Mouse (Mus musculus): Measurements from ENCODE around the gene Ccl2.

Gene Ccl2

DNA sequence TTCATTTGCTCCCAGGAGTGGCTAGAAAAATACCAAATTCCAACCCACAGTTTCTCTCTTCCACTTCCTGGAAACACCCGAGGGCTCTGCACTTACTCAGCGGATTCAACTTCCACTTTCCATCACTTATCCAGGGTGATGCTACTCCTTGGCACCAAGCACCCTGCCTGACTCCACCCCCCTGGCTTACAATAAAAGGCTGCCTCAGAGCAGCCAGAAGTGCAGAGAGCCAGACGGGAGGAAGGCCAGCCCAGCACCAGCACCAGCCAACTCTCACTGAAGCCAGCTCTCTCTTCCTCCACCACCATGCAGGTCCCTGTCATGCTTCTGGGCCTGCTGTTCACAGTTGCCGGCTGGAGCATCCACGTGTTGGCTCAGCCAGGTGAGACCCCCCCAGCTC lies at the start of gene Ccl2:
Gene Ccl2, plus strand, starts transcription at position 216 of the 400 bp plus-strand sequence.
- no peak for DNase-seq (ENCODE audit: low read depth, low spot score)

DNA sequence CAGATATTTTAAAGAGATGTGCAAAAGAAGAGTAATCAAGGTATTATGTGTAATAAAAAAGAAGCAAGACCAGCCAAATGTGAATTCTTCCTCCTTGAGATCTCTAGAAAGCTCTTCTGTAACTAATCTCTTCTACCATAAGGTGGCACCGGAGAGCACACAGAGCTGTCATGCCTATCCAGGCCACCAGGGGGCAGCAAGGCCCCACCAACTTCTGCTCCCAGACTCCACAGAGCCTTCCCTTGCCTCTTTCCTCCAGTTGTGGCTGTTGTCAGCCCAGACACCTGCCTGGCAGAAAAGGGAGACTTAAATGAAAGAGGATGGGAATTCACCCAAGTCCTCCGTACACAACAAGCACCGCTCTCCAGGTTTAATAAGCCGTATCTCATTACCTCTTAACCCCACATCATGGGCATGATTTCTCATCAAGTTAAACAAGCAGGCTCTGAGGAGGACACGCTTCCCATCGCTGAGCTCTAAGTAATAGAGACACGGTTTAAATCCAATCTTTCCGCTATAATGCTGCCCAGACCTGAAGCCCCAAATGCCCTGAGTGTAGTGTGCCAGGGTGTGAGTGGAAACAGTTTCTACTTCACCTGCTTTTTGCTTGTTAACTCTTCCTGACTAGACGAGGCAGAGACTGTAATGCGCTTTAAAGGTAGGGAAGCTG lies 39.1 kb upstream of the Ccl2 start:
- DNase-seq (ENCODE audit: low read depth, low spot score) = peak; percentile 68

DNA sequence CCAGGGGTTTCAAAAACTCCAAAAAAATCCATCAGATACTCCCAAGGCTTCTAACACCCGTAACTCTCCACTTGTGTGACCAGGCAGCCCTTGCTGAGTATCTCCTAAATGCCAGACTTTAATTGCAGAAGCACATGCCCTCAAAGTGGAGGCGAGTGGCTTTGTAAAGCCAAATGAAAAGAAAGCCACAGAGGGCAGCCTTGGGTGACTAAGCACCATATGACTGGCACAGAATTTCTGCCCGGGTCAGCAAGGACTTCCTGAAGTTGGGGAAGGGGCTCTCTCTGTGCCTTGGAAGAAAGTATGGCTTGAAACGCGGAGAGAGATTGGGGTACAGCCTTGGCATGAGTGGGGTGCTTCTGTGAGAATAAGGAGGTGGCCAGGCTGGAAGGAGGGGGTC lies 38.3 kb upstream of the Ccl2 start:
- no peak for DNase-seq (ENCODE audit: low read depth, low spot score)

DNA sequence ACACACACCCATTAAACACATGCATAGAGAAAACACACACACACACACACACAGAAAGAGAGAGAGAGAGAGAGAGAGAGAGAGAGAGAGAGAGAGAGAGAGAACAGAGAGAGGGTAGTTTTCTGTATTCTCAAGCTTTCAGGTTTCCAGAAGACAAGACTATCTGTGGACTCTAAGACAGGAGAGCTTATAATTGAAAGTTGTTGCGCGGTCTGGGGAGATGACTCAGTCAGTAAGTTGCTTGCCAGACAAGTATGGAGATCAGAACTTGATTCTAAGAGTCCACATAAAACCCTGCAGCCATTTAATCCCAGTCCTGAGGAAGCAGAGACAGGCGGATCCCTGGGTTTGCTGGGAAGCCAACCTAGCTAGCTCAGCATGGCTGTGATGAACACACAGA lies 36.7 kb upstream of the Ccl2 start:
- no peak for DNase-seq (ENCODE audit: low read depth, low spot score)

DNA sequence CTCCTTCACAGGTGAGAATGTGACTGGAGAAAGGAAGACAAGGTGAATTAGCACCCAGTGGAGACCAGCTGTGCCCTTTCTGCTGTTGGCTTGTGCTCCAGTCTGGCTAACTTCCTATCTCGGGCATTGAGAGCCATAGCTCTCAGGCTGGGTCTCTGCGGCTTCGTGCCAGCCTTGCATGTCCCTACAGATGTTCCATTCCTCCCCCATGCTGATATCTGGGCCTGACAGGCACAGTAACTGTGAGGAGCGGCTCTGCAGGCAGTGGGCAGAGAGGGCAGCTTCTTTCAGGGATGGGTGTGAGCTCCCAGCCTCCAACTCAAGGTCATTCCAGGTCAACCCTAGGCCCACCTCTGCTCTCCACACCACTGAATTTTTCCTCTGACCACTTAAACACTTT lies 35.9 kb upstream of the Ccl2 start:
- DNase-seq (ENCODE audit: low read depth, low spot score) = no peak

DNA sequence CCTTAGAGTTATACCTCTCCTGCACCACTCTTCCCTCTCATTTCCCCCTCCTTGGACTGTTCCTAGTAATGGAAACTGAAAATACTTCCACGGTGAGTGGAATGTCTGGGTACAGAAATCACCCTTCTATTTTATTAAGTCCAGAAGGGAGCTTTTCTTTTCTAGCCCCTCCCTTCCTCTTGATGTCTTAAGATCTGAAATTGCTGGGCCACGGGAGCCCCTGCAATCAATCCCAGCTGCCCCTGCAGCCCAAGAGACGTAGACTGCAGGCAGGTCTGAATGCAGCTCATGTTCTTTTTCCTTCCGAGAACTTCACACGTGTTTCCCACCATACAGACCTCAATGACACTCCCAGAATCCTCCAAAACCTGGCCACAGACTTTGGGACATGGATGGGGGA lies 34.8 kb upstream of the Ccl2 start:
- DNase-seq (ENCODE audit: low read depth, low spot score) = no peak

DNA sequence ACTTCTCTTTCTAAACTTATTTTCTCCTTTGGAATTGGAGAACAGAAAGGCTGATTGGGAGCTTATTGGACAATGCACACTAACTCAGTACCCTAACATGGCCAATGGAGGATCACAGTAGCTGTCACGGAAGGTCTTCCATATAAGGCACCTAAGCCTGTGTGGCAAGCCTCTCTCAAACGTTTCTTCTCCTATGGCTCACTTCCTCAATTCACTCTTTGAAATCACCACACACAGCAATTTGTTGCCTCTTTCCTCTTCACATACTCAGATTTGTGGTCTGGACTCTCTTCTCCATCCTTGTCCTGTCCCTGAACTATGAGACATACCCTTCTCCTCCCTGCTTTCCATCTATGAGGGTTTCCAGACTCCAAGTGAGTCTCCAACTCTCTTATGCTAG lies 30.6 kb upstream of the Ccl2 start:
- no peak for DNase-seq (ENCODE audit: low read depth, low spot score)

DNA sequence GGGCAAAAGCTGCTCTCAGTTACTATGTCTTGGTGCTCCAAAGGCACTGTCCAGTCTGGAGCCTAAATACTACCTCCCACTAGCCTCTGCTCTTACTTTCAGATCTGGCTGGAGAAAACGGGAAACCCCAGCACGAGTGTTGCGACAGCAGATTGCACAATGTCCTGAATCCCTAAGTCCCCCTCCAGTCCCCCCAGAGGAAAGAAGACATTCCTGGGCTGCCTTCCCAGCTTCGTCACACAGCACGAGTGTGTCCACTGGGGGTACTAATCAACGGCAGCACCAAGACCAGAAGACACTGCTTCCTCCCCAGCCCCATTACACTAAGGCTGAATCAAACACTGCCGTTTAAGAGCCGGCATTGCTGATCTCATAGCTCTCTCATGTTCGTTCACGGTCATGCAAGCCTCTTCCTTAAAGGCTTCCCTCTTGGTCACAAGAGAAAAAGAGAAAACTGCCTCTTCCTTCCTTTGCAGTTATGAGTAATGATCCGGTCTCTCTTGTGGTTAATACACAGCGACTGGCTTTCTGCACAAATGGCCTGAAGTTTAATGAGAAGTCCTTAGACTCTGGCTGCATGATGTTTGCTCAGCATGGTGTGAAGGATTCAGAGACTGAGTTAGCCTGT lies 28.5 kb upstream of the Ccl2 start:
- no peak for DNase-seq (ENCODE audit: low read depth, low spot score)

DNA sequence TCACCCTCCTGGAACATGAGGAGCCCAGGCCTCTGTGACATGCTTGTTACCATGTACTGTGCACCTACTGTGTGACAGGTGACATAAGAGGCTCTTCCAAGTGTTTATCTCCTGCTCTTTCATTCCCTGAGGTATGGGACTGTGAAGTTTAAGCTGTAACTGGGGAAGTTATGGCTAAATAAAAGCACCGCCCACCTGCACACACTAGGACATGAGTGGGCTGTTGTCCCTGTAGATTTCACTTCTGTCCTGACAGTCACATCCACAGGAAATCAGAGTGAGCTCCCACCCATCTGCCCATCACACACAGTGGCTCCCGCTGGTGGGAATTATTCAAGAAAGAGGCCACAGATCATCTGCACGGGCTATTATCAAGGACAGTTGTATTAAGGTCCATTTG lies 25.3 kb upstream of the Ccl2 start:
- no peak for DNase-seq (ENCODE audit: low read depth, low spot score)

DNA sequence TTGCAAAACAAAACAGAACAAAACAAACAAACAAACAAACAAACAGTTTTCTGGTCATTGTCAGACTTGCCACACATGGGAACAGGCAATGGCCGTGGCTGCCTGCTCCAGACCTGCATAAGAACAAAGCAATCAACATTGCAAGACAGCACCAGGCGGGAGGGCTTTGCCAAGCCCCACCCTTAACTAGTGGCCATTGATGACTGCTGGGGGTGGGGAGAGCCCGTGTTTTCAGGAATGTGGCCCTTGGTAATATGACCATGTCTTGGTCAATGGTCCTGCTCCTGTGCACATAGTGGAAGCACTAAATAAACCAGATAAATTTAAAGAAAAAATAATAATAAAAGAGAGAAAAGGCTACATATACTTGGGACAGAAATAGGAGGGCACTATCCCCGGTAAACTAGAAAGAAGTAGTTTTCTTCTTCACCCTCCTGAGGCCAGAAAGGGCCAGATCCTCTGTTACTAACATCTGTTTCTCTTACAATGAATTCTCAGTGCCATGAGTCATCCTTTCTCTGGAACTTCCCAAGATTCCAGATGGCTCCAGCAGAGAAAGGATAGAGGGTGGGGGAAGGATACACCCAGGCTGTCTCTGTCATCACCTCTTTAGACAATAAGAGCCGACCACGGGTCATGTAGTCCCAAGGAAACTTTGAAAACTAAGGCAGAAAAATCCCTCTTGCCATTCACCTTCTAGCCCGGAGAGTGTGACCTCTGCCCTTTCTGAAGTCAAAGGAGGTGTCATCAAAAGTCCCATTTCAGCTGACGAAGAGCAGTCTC lies 23.8 kb upstream of the Ccl2 start:
- DNase-seq (ENCODE audit: low read depth, low spot score) = no peak

DNA sequence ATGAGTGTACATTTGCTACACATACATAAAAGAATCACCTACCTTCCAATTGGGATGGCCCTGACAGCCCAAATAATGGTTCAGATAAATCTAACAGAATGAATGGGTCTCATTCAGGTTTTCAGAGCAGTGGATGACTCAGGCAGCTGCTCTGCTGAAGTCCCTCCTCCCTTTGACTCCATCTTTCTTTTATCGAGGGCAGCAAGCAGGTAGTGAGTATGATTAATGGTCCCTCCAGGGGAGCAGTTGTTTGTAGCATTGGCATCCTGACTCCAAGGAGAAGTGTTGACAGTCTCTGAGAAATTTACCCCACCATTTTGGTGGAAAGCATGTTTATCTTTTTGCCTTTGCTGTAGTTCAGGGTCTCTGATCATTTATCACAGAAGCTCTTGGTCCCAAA lies 21.6 kb upstream of the Ccl2 start:
- DNase-seq (ENCODE audit: low read depth, low spot score) = no peak

DNA sequence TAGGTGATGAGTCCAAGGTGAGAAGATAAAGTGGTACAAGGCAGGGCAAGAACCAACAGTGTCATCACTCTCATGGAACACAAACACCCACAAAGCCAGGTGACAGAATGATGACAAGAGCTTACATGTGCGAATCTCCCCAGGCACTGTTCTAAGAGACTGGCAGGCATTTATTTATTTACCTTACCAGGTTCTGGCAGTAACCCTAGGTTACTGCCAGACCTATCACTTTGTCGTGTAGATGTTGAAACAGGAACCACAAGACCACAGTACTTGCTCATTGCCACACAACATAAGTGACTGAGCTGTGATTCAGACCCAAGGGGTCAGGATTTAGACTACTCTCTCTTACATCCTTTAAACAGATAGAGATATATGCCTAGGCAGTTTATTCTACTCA lies 20.3 kb upstream of the Ccl2 start:
- no peak for DNase-seq (ENCODE audit: low read depth, low spot score)

DNA sequence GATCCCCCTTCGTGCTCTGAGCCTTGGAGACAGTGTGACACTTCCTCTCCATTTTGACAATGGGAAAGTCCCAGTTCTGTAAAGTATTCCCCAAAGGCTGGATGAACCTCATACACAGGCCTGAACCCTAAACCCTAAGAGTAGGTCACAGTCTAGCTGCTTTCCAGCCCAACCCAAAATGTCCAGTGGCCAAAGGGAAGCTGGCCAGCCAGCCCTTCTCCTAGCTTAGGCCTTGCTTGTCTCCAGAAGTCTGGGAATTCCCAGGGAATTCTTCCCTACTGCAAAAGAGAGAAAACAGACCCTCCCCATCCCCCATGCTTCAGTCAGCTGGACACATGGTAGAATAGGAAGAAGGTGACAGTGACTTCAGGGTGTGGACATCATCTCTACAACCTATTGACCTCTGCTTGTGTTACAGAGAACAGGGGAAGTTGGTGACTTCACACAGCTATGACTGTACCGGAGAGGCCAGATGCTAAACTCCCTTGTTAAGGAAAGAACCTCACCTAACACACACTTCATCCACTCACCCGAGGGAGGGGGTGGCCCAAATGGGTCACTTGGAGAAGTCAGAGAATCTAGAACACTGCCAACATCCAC lies 19.1 kb upstream of the Ccl2 start:
- no peak for DNase-seq (ENCODE audit: low read depth, low spot score)

DNA sequence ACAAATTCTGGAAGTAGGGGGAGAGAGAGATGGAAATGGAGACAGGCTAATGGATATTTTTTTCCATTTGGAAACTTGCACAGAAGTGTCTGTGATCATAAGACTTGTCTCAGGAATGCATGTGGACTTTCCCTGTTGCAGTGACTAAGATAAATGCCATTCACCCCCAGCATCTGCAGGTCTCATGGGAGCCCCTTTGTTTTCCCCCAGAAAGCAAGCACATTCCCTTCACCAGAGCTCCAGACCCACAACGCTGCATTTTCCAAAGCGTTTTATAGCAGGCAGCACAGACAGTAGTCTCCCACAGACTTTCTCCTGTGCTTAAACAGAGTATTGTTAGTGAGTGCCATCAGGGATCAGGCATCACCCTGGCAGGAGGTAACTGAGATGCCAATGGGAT lies 16.0 kb upstream of the Ccl2 start:
- no peak for DNase-seq (ENCODE audit: low read depth, low spot score)

DNA sequence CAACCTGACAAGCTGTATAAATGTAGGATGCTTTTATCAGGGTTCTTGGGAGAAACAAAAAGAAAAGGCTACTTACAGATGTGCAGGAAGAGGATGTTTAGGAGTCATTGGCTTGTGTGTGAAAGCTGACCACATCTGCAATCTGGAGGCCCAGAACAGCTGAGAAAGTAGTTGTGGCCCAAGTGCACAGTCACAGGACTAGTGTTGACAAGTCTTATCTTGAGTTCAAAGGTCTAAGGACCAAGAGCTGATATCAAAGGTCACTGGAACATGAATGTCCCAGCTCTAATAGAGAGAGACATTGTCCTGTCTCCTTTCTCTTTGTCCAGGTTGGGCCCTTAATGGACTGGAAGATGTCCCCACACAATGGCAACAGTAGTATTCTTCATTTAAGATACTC lies 15.6 kb upstream of the Ccl2 start:
- no peak for DNase-seq (ENCODE audit: low read depth, low spot score)

DNA sequence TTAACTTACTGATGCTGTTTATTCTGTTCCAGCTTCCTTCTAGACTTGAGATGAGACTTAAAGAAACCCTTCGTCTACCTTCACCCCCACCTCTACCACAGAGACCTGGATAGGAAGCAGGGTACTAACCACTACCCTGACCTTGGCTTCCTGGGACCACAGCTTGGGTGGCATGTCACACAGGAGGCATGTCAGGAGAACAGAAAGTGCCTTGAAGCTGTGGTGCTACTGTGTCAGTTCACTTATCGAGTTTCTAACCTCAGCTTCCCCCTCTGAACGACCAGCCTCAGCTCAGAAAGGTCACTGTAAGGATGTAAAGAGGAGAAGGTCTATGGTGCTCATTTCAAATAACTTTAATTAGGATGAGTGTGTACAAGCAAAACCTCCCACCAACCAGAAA lies 14.0 kb upstream of the Ccl2 start:
- no peak for DNase-seq (ENCODE audit: low read depth, low spot score)

DNA sequence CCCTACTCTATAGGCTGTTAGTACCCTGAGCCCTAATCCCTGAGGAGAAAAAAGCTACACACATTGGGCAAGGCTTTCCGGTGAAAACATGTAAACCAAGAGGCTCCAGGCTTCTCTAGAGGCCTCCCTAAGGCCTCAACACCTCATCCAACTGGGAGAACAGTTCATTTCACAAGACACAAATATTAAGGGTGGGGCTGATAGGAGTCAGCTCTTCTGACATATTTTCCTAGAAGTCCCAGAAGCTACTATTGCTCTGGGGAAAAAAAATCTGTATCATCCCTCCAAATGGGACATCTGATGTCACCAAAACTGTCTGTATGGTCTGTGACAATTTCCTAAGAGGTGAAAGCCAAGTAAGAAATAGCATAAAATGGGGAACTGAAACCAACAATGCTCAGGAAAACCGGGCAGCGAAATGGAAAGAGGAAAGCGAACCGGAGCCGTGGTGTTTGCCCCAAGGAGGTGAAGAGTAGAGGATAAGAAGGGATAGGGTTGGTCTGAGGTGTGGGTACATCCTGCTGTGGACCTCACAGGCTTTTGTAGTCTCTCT lies 12.8 kb upstream of the Ccl2 start:
- no peak for DNase-seq (ENCODE audit: low read depth, low spot score)

DNA sequence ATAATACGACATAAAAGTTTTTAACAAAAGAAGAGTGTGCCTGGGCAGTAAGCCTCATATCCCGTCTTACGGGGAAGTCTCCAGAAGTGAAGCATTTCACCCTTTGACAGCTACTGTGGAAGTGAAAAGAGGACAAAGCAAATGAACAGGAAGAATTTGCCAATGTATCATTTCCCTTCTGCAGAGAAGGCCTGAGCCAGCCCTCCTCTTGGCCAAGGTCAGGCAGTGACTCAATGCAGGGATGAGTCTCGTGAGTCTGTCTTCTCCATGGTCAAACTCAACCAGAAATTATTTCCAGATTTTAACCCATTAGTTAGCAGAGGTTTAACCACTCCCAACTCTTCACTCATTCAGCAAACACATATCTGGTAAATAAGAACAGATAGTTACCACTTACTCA lies 11.6 kb upstream of the Ccl2 start:
- DNase-seq (ENCODE audit: low read depth, low spot score) = no peak

DNA sequence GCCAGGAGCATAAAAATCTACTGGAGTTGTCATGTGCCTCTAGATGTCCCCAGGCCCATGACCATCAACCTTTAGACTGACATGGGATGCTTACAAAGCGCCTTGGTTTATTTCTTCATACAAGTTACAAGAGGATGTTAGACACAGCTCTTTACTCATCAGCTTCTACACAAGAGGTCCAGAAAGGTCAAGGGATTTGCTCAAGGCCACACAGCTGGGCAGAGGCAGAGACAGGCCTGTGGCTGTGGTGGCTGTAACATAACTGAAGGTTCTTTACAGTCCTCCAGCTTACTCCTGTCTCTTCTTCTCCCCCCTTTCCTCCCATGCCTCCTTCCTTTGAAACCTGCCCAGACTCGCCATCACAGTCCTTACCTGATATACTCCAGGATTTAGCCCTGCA lies 5.2 kb upstream of the Ccl2 start:
- no peak for DNase-seq (ENCODE audit: low read depth, low spot score)

DNA sequence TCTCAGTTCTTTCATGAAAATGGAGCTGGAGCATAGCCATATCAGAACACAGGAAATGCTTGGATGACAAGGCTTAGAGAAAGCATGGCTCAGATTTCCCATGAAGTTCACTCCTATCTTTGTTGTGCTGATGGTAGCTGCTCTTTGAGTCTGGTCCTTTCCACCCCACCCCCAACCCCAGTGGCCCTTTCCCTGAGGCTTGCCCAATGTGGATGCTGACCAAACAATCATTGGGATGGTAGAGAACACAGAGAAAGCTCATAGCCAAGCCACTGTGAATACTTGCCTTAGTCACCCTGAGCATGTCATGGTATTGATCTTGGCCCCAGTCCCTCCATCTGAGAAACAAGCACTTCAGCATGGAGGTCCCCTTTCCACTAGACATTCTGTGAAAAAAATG lies 3.2 kb upstream of the Ccl2 start:
- DNase-seq (ENCODE audit: low read depth, low spot score) = no peak

DNA sequence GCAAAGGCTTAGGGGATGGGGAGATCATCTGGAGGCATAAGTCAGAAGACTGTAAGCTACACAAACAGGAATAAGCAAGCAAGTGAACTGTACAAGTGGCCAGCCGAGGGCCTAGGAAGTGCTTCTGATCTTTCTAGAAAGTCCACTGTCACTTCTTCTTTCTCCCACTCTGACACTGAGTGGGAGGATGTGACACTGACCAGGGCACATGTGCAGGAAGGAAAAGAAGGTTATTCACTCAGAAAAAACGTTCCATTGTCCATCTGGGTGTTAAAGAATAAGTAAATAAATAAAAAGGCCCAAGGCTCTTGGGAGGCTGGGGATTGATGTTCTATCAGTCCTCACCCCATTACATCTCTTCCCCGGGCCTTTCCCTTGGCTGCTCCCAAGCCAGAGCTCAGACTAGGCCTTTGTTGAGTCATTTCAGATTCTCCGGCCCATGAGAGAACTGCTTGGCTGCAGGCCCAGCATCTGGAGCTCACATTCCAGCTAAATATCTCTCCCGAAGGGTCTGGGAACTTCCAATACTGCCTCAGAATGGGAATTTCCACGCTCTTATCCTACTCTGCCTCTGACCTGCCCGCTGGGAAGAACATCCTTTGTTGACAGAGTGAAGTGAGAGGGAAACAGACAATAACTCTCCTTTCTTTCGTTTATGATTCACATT lies 2.6 kb upstream of the Ccl2 start:
- no peak for DNase-seq (ENCODE audit: low read depth, low spot score)

DNA sequence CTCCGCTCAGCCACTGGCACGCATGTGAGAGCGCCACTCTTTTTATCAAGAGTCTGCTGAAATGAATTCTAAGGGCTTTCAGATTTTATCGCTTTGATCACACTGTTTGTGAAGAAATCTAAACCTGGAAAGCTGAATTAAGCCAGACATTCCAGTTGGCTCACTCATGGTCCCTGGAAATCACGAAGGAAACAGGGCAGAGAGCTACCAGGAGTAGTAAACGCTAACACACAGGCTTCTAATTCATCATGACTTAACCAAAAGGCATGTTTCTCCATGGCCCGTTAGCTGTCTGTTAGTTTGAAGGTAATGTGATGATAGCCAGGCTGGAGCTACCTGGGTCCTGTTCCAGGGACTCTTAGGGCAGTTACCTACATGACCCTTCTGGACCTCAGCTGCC lies 925 bp upstream of the Ccl2 start:
- no peak for DNase-seq (ENCODE audit: low read depth, low spot score)
